Mouse (Mus musculus) megakaryocyte, embryonic 14.5 days (primary cell): Measurements from ENCODE around the gene Tmem229b.

Experiments
- FLI1 ChIP-seq: IDR thresholded peaks from 2 replicates; pipeline ENCODE4 v1.6.1; 2012; ENCODE audit warnings: low read length, inconsistent platforms, mixed read lengths
- GATA1 ChIP-seq: IDR thresholded peaks from 3 replicates; pipeline ENCODE4 v1.6.1; 2012; ENCODE audit warnings: mixed read lengths, low read length, inconsistent platforms, borderline replicate concordance

DNA sequence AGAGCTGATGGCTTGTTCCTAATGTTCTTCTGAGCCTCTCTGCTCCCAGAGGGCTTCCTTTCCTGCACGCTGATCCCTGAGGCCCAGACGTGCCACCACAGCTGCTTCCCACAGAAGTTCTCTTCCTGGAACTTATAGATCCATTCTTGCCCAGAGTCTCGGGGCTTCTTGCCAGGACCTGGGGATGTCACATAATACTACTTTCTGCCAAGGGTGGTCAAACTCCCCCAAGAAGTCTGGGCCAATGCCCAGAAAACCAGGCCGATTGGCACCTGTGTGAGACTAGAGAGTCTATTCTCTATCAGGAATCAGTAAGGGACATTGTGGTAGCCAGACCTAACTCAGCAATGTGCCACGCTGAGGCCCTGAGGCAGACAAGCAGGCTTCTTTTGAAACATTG lies 80.1 kb downstream of the Tmem229b start:
- no peak for TF ChIP-seq GATA1
- TF ChIP-seq FLI1, result no peak
